Mouse (Mus musculus): ENCODE measurements around the gene Ewsr1.
A peak's percentile ranks its signal among the peaks of the same experiment; 100 is the strongest.

The Ewsr1 gene

DNA sequence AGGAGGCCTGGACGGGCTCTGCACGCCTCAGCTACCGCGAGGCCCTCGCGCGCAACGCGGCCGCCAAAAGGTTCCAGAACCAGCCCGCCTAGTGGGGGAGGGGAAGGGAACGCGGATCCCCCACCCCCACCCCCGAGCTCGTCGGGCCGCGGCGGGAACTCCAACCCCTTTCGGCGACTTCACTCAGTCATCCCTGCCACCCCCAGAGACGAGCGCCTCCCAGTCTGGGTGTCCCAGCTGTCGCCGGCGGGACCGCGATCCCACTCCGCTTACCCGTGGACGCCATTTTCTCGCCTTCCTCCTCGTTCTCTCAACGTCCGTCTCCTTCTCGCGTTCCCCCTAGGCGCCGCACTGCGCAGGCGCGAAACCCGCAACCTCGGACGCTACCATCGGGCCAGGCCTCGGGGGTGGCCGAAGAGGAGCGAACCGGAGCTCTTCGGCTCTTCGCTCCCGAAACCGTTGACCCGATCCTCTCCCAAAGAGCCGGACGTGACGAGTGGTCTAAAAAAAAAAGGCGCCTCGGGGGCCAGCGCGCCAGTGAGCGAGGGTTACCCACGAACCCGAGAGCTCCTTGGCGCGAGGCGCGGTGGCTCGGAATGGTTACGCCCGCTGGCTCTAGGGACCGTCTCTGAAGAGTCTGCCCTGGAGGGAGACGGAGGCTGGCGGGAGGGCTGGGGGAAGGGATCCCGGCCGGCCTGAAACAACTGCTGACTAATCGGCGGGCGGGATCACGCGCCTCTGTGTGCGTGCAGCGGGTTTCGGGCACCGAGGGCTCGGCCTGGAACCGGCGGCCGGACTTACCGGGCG lies at the start of gene Ewsr1, which contains the start of gene Rhbdd3:
Gene Ewsr1, minus strand, starts transcription at position 531 of the 807 bp plus-strand sequence.
Gene Rhbdd3, plus strand, starts transcription at position 191 of the 807 bp plus-strand sequence.
- Histone ChIP-seq H3K9me3 (ENCODE audit: low read length) (no peaks in the 10 kb centered on the region), H3K27me3 (ENCODE audit: insufficient read depth, low read length) (no peaks in the 10 kb centered on the region), H3K36me3 (ENCODE audit: insufficient read depth, low read length) (peaks cover 36% of the 10 kb centered on the region), H3K4me3 (replicated peaks; ENCODE audit: low read length) (peak within 1 kb of the TSS; percentile 98), H3K4me1 (replicated peaks; ENCODE audit: low read depth, low read length) (peaks cover 59% of the 10 kb centered on the region)
- TF ChIP-seq CTCF (conservative IDR thresholded peaks at IDR 0.05; ENCODE audit: low read length) (no peak), POU5F1 (IDR thresholded peaks at IDR 0.05; ENCODE audit: borderline replicate concordance, low read length) (no peak), NANOG (IDR thresholded peaks at IDR 0.05; ENCODE audit: borderline replicate concordance, low read length) (no peak)

GRCm38 (mm10) chr11:5145600-5145999 lies 46.5 kb upstream of the Ewsr1 start:
- Histone ChIP-seq H3K4me3 (replicated peaks; ENCODE audit: low read length) (no peak overlapping the region), H3K4me1 (replicated peaks; ENCODE audit: low read depth, low read length) (peaks cover 33% of the 10 kb centered on the region), H3K9me3 (ENCODE audit: low read length) (peaks cover 6% of the 10 kb centered on the region), H3K36me3 (ENCODE audit: insufficient read depth, low read length) (no peaks in the 10 kb centered on the region), H3K27me3 (ENCODE audit: insufficient read depth, low read length) (peaks cover 19% of the 10 kb centered on the region)
- no peak for TF ChIP-seq CTCF (conservative IDR thresholded peaks at IDR 0.05; ENCODE audit: low read length)
- no peak for TF ChIP-seq POU5F1 (IDR thresholded peaks at IDR 0.05; ENCODE audit: borderline replicate concordance, low read length)
- no peak for TF ChIP-seq NANOG (IDR thresholded peaks at IDR 0.05; ENCODE audit: borderline replicate concordance, low read length)

DNA sequence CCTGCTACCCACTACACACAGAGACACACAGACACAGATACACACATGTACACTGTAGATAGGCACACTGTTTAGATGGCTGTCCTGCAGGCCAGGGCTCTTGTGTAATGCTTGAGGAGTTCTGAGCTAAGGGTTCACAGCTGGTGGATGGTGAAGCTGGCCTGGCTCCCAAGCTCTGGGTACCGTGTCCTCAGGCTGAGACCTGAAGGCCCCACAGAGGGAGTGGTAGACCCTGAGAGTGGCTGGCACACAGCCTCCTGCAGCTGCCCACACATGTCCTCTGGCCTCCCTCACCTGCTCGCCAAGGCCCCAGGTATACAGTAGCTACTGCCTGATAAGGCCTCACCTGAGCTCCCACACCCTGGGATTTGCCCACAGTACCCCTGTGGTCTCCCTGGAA lies 42.9 kb upstream of the Ewsr1 start:
- Histone ChIP-seq H3K4me1 (replicated peaks; ENCODE audit: low read depth, low read length) (peaks cover 52% of the 10 kb centered on the region), H3K36me3 (ENCODE audit: insufficient read depth, low read length) (no peaks in the 10 kb centered on the region), H3K27me3 (ENCODE audit: insufficient read depth, low read length) (no peaks in the 10 kb centered on the region), H3K9me3 (ENCODE audit: low read length) (no peaks in the 10 kb centered on the region), H3K4me3 (replicated peaks; ENCODE audit: low read length) (no peak overlapping the region)
- no peak for TF ChIP-seq NANOG (IDR thresholded peaks at IDR 0.05; ENCODE audit: borderline replicate concordance, low read length)
- no peak for TF ChIP-seq POU5F1 (IDR thresholded peaks at IDR 0.05; ENCODE audit: borderline replicate concordance, low read length)
- no peak for TF ChIP-seq CTCF (conservative IDR thresholded peaks at IDR 0.05; ENCODE audit: low read length)

DNA sequence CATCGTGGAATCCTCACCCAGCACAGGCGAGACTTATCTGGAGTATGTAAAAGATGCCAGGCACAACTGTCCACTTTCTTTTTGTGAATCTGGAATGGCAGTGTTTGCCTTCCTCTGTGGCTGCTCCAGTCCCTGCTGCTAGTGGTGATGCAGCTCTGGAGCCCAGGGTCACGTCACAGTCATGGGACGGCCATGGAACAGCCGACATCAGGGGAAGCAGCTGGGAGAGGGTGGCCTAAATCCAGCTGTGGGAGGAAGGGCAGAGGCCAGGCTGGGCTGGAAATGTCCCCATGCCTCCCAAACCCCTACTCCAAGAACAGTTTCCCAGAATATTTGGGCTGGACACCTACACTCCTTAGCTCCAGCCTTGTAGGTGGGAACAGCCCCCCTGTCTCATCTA lies 42.2 kb upstream of the Ewsr1 start:
- Histone ChIP-seq H3K4me1 (replicated peaks; ENCODE audit: low read depth, low read length) (peaks cover 52% of the 10 kb centered on the region), H3K27me3 (ENCODE audit: insufficient read depth, low read length) (no peaks in the 10 kb centered on the region), H3K4me3 (replicated peaks; ENCODE audit: low read length) (no peak overlapping the region), H3K36me3 (ENCODE audit: insufficient read depth, low read length) (no peaks in the 10 kb centered on the region), H3K9me3 (ENCODE audit: low read length) (no peaks in the 10 kb centered on the region)
- TF ChIP-seq NANOG (IDR thresholded peaks at IDR 0.05; ENCODE audit: borderline replicate concordance, low read length) (no peak), CTCF (conservative IDR thresholded peaks at IDR 0.05; ENCODE audit: low read length) (no peak), POU5F1 (IDR thresholded peaks at IDR 0.05; ENCODE audit: borderline replicate concordance, low read length) (no peak)

- no peak for TF ChIP-seq CTCF (conservative IDR thresholded peaks at IDR 0.05; ENCODE audit: low read length)
- TF ChIP-seq NANOG (IDR thresholded peaks at IDR 0.05; ENCODE audit: borderline replicate concordance, low read length), result no peak
- TF ChIP-seq POU5F1 (IDR thresholded peaks at IDR 0.05; ENCODE audit: borderline replicate concordance, low read length), result no peak
- H3K27me3 ChIP-seq (ENCODE audit: insufficient read depth, low read length), result no peaks in the 10 kb centered on the region
- no peaks in the 10 kb centered on the region for H3K36me3 ChIP-seq (ENCODE audit: insufficient read depth, low read length)
- H3K9me3 ChIP-seq (ENCODE audit: low read length), result no peaks in the 10 kb centered on the region
- H3K4me3 ChIP-seq (replicated peaks; ENCODE audit: low read length), result peak overlapping the region; percentile 49
- peaks cover 54% of the 10 kb centered on the region for H3K4me1 ChIP-seq (replicated peaks; ENCODE audit: low read depth, low read length)
Measured at GRCm38 (mm10) chr11:5140619-5141018, 41.6 kb upstream of the Ewsr1 start.

GRCm38 (mm10) chr11:5139372-5139771 lies 40.3 kb upstream of the Ewsr1 start:
- TF ChIP-seq CTCF (conservative IDR thresholded peaks at IDR 0.05; ENCODE audit: low read length) (no peak), POU5F1 (IDR thresholded peaks at IDR 0.05; ENCODE audit: borderline replicate concordance, low read length) (no peak), NANOG (IDR thresholded peaks at IDR 0.05; ENCODE audit: borderline replicate concordance, low read length) (no peak)
- H3K4me3 ChIP-seq (replicated peaks; ENCODE audit: low read length), result peak overlapping the region; percentile 43; the same call in 1 of the 2 replicates
- H3K9me3 ChIP-seq (ENCODE audit: low read length), result no peaks in the 10 kb centered on the region
- peaks cover 56% of the 10 kb centered on the region for H3K4me1 ChIP-seq (replicated peaks; ENCODE audit: low read depth, low read length)
- no peaks in the 10 kb centered on the region for H3K36me3 ChIP-seq (ENCODE audit: insufficient read depth, low read length)
- H3K27me3 ChIP-seq (ENCODE audit: insufficient read depth, low read length), result no peaks in the 10 kb centered on the region

DNA sequence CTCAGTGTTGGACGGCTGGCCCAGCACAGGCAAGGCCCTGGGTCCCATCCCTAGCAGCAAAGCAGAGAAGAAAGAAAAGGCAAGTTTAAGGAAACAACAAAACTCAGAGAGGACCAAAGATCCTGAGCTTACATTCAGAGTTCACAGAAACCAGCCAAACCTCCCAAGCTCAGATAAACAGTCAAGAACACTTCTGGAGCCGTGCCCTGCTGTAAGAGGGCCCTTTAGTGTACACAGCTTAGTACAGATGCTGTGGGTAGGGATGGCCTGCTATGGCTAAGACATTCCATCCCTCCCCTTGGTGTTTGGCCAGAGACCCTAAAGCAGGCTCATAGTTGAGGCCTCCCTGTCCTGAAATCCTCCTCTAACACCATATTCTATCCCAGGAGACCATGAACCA lies 39.6 kb upstream of the Ewsr1 start:
- TF ChIP-seq NANOG (IDR thresholded peaks at IDR 0.05; ENCODE audit: borderline replicate concordance, low read length) (no peak), POU5F1 (IDR thresholded peaks at IDR 0.05; ENCODE audit: borderline replicate concordance, low read length) (no peak), CTCF (conservative IDR thresholded peaks at IDR 0.05; ENCODE audit: low read length) (no peak)
- no peaks in the 10 kb centered on the region for H3K36me3 ChIP-seq (ENCODE audit: insufficient read depth, low read length)
- no peaks in the 10 kb centered on the region for H3K9me3 ChIP-seq (ENCODE audit: low read length)
- H3K4me3 ChIP-seq (replicated peaks; ENCODE audit: low read length), result peak overlapping the region; percentile 43; the same call in 1 of the 2 replicates
- no peaks in the 10 kb centered on the region for H3K27me3 ChIP-seq (ENCODE audit: insufficient read depth, low read length)
- peaks cover 48% of the 10 kb centered on the region for H3K4me1 ChIP-seq (replicated peaks; ENCODE audit: low read depth, low read length)

- H3K4me3 ChIP-seq (replicated peaks; ENCODE audit: low read length), result no peak overlapping the region
- no peaks in the 10 kb centered on the region for H3K9me3 ChIP-seq (ENCODE audit: low read length)
- no peaks in the 10 kb centered on the region for H3K27me3 ChIP-seq (ENCODE audit: insufficient read depth, low read length)
- no peaks in the 10 kb centered on the region for H3K36me3 ChIP-seq (ENCODE audit: insufficient read depth, low read length)
- TF ChIP-seq POU5F1 (IDR thresholded peaks at IDR 0.05; ENCODE audit: borderline replicate concordance, low read length) (no peak), NANOG (IDR thresholded peaks at IDR 0.05; ENCODE audit: borderline replicate concordance, low read length) (no peak), CTCF (conservative IDR thresholded peaks at IDR 0.05; ENCODE audit: low read length) (no peak)
- peaks cover 49% of the 10 kb centered on the region for H3K4me1 ChIP-seq (replicated peaks; ENCODE audit: low read depth, low read length)
Measured at GRCm38 (mm10) chr11:5135914-5136313, 36.8 kb upstream of the Ewsr1 start.
